ENCODE assay signal across 19 mouse cellular contexts in the genomic region with DNA sequence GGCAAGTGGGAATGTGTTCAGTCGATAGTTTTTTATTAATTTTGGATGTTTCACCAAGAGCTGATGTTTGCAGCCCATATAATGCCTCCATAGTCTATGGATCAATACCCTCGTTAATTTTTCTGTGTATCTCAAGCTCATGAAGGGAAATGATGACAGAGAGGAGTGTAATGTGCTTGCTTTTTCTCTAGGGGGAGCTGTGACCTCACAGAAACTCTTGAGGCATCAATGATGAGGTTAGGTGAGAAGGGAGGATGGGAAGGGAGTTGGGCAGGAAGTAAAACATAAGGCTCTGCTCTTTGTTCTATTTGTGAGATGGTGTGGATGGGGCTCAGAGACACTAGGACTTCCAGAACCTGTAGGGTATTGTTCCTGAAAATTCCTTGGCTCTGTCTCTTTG. TPM values are rescaled to one million over a fixed set of nuclear protein-coding genes. Genes with fewer than 3 reads are reported as not detected.
DNase-seq lines count a peak whose midpoint lies in the region; ATAC-seq and TF ChIP-seq lines count a peak whose summit lies in the region.
"Had no signal": no experiment of that assay in that cellular context is flagged by ENCODE, and none has a peak within 500 bp of the region (broad histone marks: within the 10 kb centered on the region; RNA-seq: fewer than 3 reads in every experiment).

No protein-coding gene starts in this region.

- intact Hi-C loops in left cerebral cortex, adult 2 months (cut with DNase I) = no loop called here

- no peak overlapping the region for H3K4me3 ChIP-seq in left cerebral cortex, adult 2 months
- H3K4me3 ChIP-seq: forebrain, embryonic 15.5 days; liver, embryonic 13.5 days; neural tube, embryonic 12.5 days had no signal

- peak; percentile 42 for TF ChIP-seq CTCF in left cerebral cortex, adult 2 months (IDR thresholded peaks at IDR 0.05)

- H3K27ac ChIP-seq in left cerebral cortex, adult 2 months = no peak overlapping the region
- H3K27ac ChIP-seq: forebrain, embryonic 15.5 days; liver, embryonic 13.5 days; neural tube, embryonic 12.5 days had no signal

- no peak for DNase-seq in left cerebral cortex, adult 2 months (ENCODE audit: extremely low spot score in 1 of 2, low spot score in 2 of 2)
- no peak for DNase-seq in left cerebral cortex, adult 8-10 months (ENCODE audit: low spot score in 2 of 2)
- peak; percentile 41 for DNase-seq in ZHBTc4 (ENCODE audit: low read depth, low spot score)
- peak; percentile 2 for DNase-seq in mesoderm, embryonic 11.5 days (ENCODE audit: low read depth, low spot score)
- no peak for DNase-seq in heart, adult 9 months (ENCODE audit: low spot score in 2 of 2)
- no peak for DNase-seq in cerebellum, postnatal 14 days
- DNase-seq in spleen, adult 12 weeks (ENCODE audit: low spot score) = no peak
- DNase-seq: adrenal gland, postnatal 14 days; cerebellum, adult 11-12 months; heart, adult 18-20 months; kidney, adult 9 months; liver, embryonic 13.5 days had no signal

- peak; percentile 84 for ATAC-seq in CD4-positive, CD25-positive, alpha-beta regulatory T cell, adult 4 months
- ATAC-seq: forebrain, embryonic 15.5 days had no signal

RNA-seq across cellular contexts. Expression of a gene that starts 11.2 kb away (rescaled TPM):
- total RNA-seq in left cerebral cortex, adult 2 months (2021) = not detected
- total RNA-seq in left cerebral cortex, adult 8-10 months (2022) = not detected
- not detected for polyA plus RNA-seq in CD4-positive, CD25-positive, alpha-beta regulatory T cell, adult 4 months (2017; shearing (Covaris generic))
- total RNA-seq: adrenal gland, postnatal 14 days; ES-E14; heart, adult 18-20 months had no signal
- polyA plus RNA-seq: embryonic facial prominence, embryonic 14.5 days; forebrain, embryonic 15.5 days; hindbrain, embryonic 11.5 days; liver, embryonic 13.5 days; midbrain, embryonic 11.5 days; neural tube, embryonic 12.5 days had no signal

RNA-seq across cellular contexts. Expression of a gene that starts 47.3 kb away (rescaled TPM):
- not detected for total RNA-seq in left cerebral cortex, adult 2 months (2021)
- total RNA-seq in left cerebral cortex, adult 8-10 months (2022) = not detected
- not detected for polyA plus RNA-seq in CD4-positive, CD25-positive, alpha-beta regulatory T cell, adult 4 months (2017; shearing (Covaris generic))
- total RNA-seq: adrenal gland, postnatal 14 days; ES-E14; heart, adult 18-20 months had no signal
- polyA plus RNA-seq: embryonic facial prominence, embryonic 14.5 days; forebrain, embryonic 15.5 days; hindbrain, embryonic 11.5 days; liver, embryonic 13.5 days; midbrain, embryonic 11.5 days; neural tube, embryonic 12.5 days had no signal

Comparison
In these comparisons a context has a peak if more than half of its experiments do, and no peak if none do; other contexts are left out.
1. DNase-seq: peak in ZHBTc4 (single experiment) and mesoderm, embryonic 11.5 days (single experiment); none in left cerebral cortex, adult 2 months (0 of 2), left cerebral cortex, adult 8-10 months (0 of 2), heart, adult 9 months (0 of 2), cerebellum, postnatal 14 days (0 of 2) and spleen, adult 12 weeks (single experiment).